In the genomic region with DNA sequence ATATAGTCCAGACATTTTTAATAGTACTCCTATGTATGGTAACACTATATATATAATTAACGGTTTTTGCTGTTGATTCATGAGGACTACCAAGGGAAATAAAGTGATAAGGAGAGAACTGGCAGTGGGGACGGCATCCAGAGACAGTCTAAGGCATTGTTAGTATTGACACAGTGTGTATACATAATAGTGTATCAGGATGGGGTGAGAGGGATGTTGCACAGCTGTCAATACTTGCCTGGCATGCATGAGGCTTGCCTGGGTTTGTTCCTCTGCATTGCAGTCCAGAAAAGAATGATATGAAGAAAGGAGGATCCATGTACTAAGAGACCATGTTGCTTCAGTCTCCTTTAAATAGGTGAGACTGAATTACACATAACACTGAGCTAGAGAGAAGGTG, we compare ENCODE assay signal across 21 mouse cellular contexts.
DNase-seq lines count a peak whose midpoint lies in the region; ATAC-seq and TF ChIP-seq lines count a peak whose summit lies in the region.
"Had no signal": no experiment of that assay in that cellular context is flagged by ENCODE, and none has a peak within 500 bp of the region (broad histone marks: within the 10 kb centered on the region; RNA-seq: fewer than 3 reads in every experiment).

No protein-coding gene starts in this region.

- TF ChIP-seq EP300 in lung, postnatal 0 days (IDR thresholded peaks at IDR 0.05) = no peak

- no peak for TF ChIP-seq CTCF in lung, adult 2 months (IDR thresholded peaks at IDR 0.05; ENCODE audit: insufficient read depth, low read length)
- no peak for TF ChIP-seq CTCF in lung, postnatal 0 days (IDR thresholded peaks at IDR 0.05)

- no peaks in the 10 kb centered on the region for H3K9me3 ChIP-seq in hindbrain, embryonic 13.5 days
- H3K9me3 ChIP-seq in hindbrain, embryonic 11.5 days (ENCODE audit: control insufficient read depth, low read length) = no peaks in the 10 kb centered on the region
- no peaks in the 10 kb centered on the region for H3K9me3 ChIP-seq in lung, embryonic 15.5 days
- no peaks in the 10 kb centered on the region for H3K9me3 ChIP-seq in lung, postnatal 0 days (ENCODE audit: low read length)
- no peaks in the 10 kb centered on the region for H3K9me3 ChIP-seq in kidney, embryonic 16.5 days (ENCODE audit: low read length)
- H3K9me3 ChIP-seq: embryonic facial prominence, embryonic 15.5 days; forebrain, embryonic 10.5 days; heart, embryonic 12.5 days had no signal

- TF ChIP-seq POLR2A in lung, adult 2 months (IDR thresholded peaks at IDR 0.05; ENCODE audit: borderline replicate concordance, extremely low read depth, low read depth, low read length) = no peak

- peaks cover 16% of the 10 kb centered on the region for H3K4me1 ChIP-seq in hindbrain, embryonic 13.5 days (replicated peaks)
- H3K4me1 ChIP-seq in hindbrain, embryonic 11.5 days (replicated peaks; ENCODE audit: control insufficient read depth, insufficient read depth, low read length) = no peaks in the 10 kb centered on the region; the same call in 1 of the 2 replicates
- no peaks in the 10 kb centered on the region for H3K4me1 ChIP-seq in lung, embryonic 15.5 days
- no peaks in the 10 kb centered on the region for H3K4me1 ChIP-seq in lung, adult 2 months (ENCODE audit: control insufficient read depth, insufficient read depth, low read length)
- no peaks in the 10 kb centered on the region for H3K4me1 ChIP-seq in lung, postnatal 0 days (ENCODE audit: insufficient read depth, low read depth, low read length)
- H3K4me1 ChIP-seq in kidney, embryonic 16.5 days (ENCODE audit: insufficient read depth, low read length) = no peaks in the 10 kb centered on the region
- H3K4me1 ChIP-seq: forebrain, embryonic 10.5 days; heart, embryonic 12.5 days had no signal

- WGBS in hindbrain, embryonic 13.5 days = 72% methylated on average over 2 of the region's 2 CpGs
- WGBS in hindbrain, embryonic 11.5 days = 79% methylated on average over 2 of the region's 2 CpGs
- 42% methylated on average over 2 of the region's 2 CpGs for WGBS in lung, embryonic 15.5 days
- WGBS in lung, adult 2 months = 50% methylated on average over 2 of the region's 2 CpGs
- WGBS in lung, postnatal 0 days = 34% methylated on average over 2 of the region's 2 CpGs
- WGBS in kidney, embryonic 16.5 days = 75% methylated on average over 2 of the region's 2 CpGs

- no peak overlapping the region for H3K9ac ChIP-seq in hindbrain, embryonic 13.5 days
- no peak overlapping the region for H3K9ac ChIP-seq in hindbrain, embryonic 11.5 days (ENCODE audit: low read depth, low read length)
- H3K9ac ChIP-seq in lung, embryonic 15.5 days = no peak overlapping the region
- H3K9ac ChIP-seq in lung, postnatal 0 days (replicated peaks; ENCODE audit: low read depth) = no peak overlapping the region
- no peak overlapping the region for H3K9ac ChIP-seq in kidney, embryonic 16.5 days (replicated peaks; ENCODE audit: low read length)
- H3K9ac ChIP-seq: embryonic facial prominence, embryonic 15.5 days; heart, embryonic 12.5 days had no signal

- peak overlapping the region; percentile 60; the same call in 1 of the 2 replicates for H3K27ac ChIP-seq in hindbrain, embryonic 13.5 days
- no peak overlapping the region for H3K27ac ChIP-seq in hindbrain, embryonic 11.5 days (ENCODE audit: low read depth, low read length)
- H3K27ac ChIP-seq in lung, embryonic 15.5 days = no peak overlapping the region
- H3K27ac ChIP-seq in lung, postnatal 0 days (ENCODE audit: low read length) = no peak overlapping the region
- no peak overlapping the region for H3K27ac ChIP-seq in kidney, embryonic 16.5 days (ENCODE audit: low read length)
- H3K27ac ChIP-seq: embryonic facial prominence, embryonic 15.5 days; forebrain, embryonic 10.5 days; gastrocnemius, adult 2 months had no signal

- no peaks in the 10 kb centered on the region for H3K27me3 ChIP-seq in hindbrain, embryonic 13.5 days
- no peaks in the 10 kb centered on the region for H3K27me3 ChIP-seq in hindbrain, embryonic 11.5 days (ENCODE audit: control insufficient read depth, insufficient read depth, low read length)
- H3K27me3 ChIP-seq in lung, embryonic 15.5 days = no peaks in the 10 kb centered on the region
- H3K27me3 ChIP-seq in lung, postnatal 0 days (replicated peaks; ENCODE audit: insufficient read depth, low read length) = no peaks in the 10 kb centered on the region
- H3K27me3 ChIP-seq in kidney, embryonic 16.5 days (ENCODE audit: insufficient read depth, low read length) = no peaks in the 10 kb centered on the region
- H3K27me3 ChIP-seq: CH12.LX; embryonic facial prominence, embryonic 15.5 days; heart, embryonic 12.5 days; Patski had no signal

- no peak for ATAC-seq in hindbrain, embryonic 13.5 days (ENCODE audit: low FRiP score)
- no peak for ATAC-seq in hindbrain, embryonic 11.5 days (ENCODE audit: low FRiP score)
- ATAC-seq in lung, embryonic 15.5 days (ENCODE audit: borderline replicate concordance, extremely low read depth, low FRiP score, low TSS enrichment) = 0 out of 2 replicates have a peak, but pooled peaks have one; percentile 62
- ATAC-seq in lung, postnatal 0 days = peak; percentile 78
- no peak for ATAC-seq in kidney, embryonic 16.5 days (ENCODE audit: low FRiP score, low TSS enrichment)
- ATAC-seq: activated CD4-positive, CD25-positive, alpha-beta regulatory T cell, adult 4 months; forebrain, embryonic 14.5 days; Patski had no signal

- H3K4me3 ChIP-seq in hindbrain, embryonic 13.5 days = no peak overlapping the region
- no peak overlapping the region for H3K4me3 ChIP-seq in hindbrain, embryonic 11.5 days (ENCODE audit: low read depth, low read length)
- no peak overlapping the region for H3K4me3 ChIP-seq in lung, embryonic 15.5 days
- H3K4me3 ChIP-seq in lung, adult 2 months (replicated peaks; ENCODE audit: extremely low read depth, low read depth, low read length) = no peak overlapping the region
- no peak overlapping the region for H3K4me3 ChIP-seq in lung, postnatal 0 days (ENCODE audit: low read depth, low read length)
- H3K4me3 ChIP-seq in kidney, embryonic 16.5 days (ENCODE audit: low read length) = no peak overlapping the region
- H3K4me3 ChIP-seq: embryonic facial prominence, embryonic 15.5 days; erythroblast, embryonic 14.5 days; forebrain, embryonic 10.5 days; gastrocnemius, adult 2 months; heart, embryonic 12.5 days had no signal

- H3K4me2 ChIP-seq in hindbrain, embryonic 13.5 days = no peak overlapping the region
- no peak overlapping the region for H3K4me2 ChIP-seq in hindbrain, embryonic 11.5 days (replicated peaks; ENCODE audit: low read depth, low read length)
- no peak overlapping the region for H3K4me2 ChIP-seq in lung, embryonic 15.5 days
- H3K4me2 ChIP-seq in lung, postnatal 0 days (replicated peaks; ENCODE audit: low read depth, low read length) = no peak overlapping the region
- H3K4me2 ChIP-seq in kidney, embryonic 16.5 days (replicated peaks; ENCODE audit: low read depth, low read length) = no peak overlapping the region
- H3K4me2 ChIP-seq: embryonic facial prominence, embryonic 15.5 days; heart, embryonic 12.5 days had no signal

- no peaks in the 10 kb centered on the region for H3K36me3 ChIP-seq in hindbrain, embryonic 13.5 days
- no peaks in the 10 kb centered on the region for H3K36me3 ChIP-seq in hindbrain, embryonic 11.5 days (ENCODE audit: control insufficient read depth, insufficient read depth, low read length)
- no peaks in the 10 kb centered on the region for H3K36me3 ChIP-seq in lung, embryonic 15.5 days
- no peaks in the 10 kb centered on the region for H3K36me3 ChIP-seq in lung, postnatal 0 days (ENCODE audit: insufficient read depth, low read length)
- H3K36me3 ChIP-seq in kidney, embryonic 16.5 days (ENCODE audit: insufficient read depth, low read length) = no peaks in the 10 kb centered on the region
- H3K36me3 ChIP-seq: embryonic facial prominence, embryonic 15.5 days; forebrain, embryonic 10.5 days; heart, embryonic 12.5 days had no signal

- no peak for DNase-seq in hindbrain, embryonic 11.5 days (ENCODE audit: low spot score)
- DNase-seq in lung, adult 2 months = no peak
- DNase-seq in lung, postnatal 0 days (ENCODE audit: low spot score) = peak; percentile 59
- peak; percentile 34 to 36 for DNase-seq in lung, postnatal 4 days
- DNase-seq: adrenal gland, postnatal 25 days; cerebellum, adult 18-20 months; cerebellum, postnatal 14 days; embryo, embryonic 11 days; gastrocnemius, adult 2 months; gastrocnemius, postnatal 25 days had no signal

Comparison
In these comparisons a context has a peak if more than half of its experiments do, and no peak if none do; other contexts are left out.
1. DNase-seq: peak in lung, postnatal 0 days (single experiment) and lung, postnatal 4 days (2 of 2); none in hindbrain, embryonic 11.5 days (single experiment) and lung, adult 2 months (single experiment).
2. ATAC-seq: peak in lung, embryonic 15.5 days (single experiment) and lung, postnatal 0 days (single experiment); none in hindbrain, embryonic 13.5 days (single experiment), hindbrain, embryonic 11.5 days (single experiment) and kidney, embryonic 16.5 days (single experiment).